Mouse (Mus musculus) bone marrow macrophage, adult 2 months (primary cell): ENCODE measurements around the gene Hnrnph3. TPM values are rescaled to one million over a fixed set of nuclear protein-coding genes. Genes with fewer than 3 reads are reported as not detected.
A peak's percentile ranks its signal among the peaks of the same experiment; 100 is the strongest.

Experiments
- H3K27ac ChIP-seq: 2 replicates; pipeline ENCODE4 v1.5.1; 2012; ENCODE audit warnings: low read depth, low read length; ENCODE audit not compliant: insufficient read depth
- H3K4me1 ChIP-seq: 2 replicates; pipeline ENCODE4 v1.6.1; 2012; ENCODE audit warnings: low read length; ENCODE audit not compliant: control insufficient read depth, insufficient read depth
- H3K4me3 ChIP-seq: 2 replicates; pipeline ENCODE4 v1.5.1; 2012; ENCODE audit warnings: mild to moderate bottlenecking, low read length, moderate library complexity; ENCODE audit not compliant: insufficient read depth
- CTCF ChIP-seq: IDR thresholded peaks from 2 replicates; pipeline ENCODE4 v1.5.1; 2012; ENCODE audit warnings: low read depth, mild to moderate bottlenecking, low read length, moderate library complexity
- POLR2A ChIP-seq: IDR thresholded peaks from 2 replicates; pipeline ENCODE4 v1.6.1; 2012; ENCODE audit warnings: mild to moderate bottlenecking, low read depth, low read length, borderline replicate concordance
- polyA plus RNA-seq: library from polyadenylated mRNA; stranded (reverse); fragments of >200 nt; gene quantifications from 2 replicates; pipeline ENCODE4 v1.2.4, GENCODE M21; 2012; ENCODE audit not compliant: missing spikeins, insufficient read depth, insufficient read length

Gene Hnrnph3
- polyA plus RNA-seq, 1 experiment = 44.2 TPM

DNA sequence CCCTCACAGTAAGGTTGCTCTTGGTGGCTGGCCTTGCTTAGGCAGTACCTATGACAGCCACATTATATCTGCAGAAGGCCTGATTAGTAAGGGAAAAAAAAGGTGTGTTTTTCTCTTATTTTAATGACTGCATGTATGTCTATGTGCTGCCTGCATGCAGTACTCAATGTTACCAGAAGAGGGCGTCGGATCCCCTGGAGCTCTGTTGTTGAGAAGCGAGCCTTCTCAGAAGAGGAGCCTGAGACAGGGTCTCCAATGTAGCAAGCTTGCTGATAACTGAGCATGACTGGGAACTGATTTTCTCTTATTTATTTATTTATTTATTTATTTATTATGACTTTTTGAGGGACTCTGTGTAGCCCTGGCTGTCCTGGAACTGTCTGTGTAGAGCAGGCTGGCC lies 36.7 kb downstream of the Hnrnph3 start:
- TF ChIP-seq POLR2A (no peak), CTCF (peak; percentile 63)
- Histone ChIP-seq H3K4me1 (no peaks in the 10 kb centered on the region), H3K4me3 (no peak overlapping the region), H3K27ac (no peak overlapping the region)

DNA sequence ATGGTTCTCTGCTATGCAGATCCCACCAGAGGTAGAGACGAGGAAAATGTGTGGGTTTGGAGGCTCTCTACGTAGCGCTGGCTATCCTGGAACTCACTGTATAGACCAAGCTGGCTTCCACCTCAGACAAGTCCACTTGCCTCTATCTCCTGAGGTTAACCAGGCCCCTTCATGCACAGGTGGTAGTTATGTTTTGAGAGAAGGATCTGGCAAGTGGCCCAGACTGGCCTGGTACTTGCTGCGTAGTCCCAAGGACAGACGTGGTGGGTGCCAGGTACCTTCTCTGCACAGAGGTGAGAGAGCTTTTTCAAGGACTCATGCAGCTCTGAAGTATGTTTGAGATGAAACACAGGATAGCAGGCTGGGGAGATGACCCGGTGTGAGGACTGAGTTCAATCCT lies 39.5 kb downstream of the Hnrnph3 start:
- no peak overlapping the region for H3K4me3 ChIP-seq
- no peak overlapping the region for H3K27ac ChIP-seq
- TF ChIP-seq POLR2A (no peak), CTCF (no peak)

DNA sequence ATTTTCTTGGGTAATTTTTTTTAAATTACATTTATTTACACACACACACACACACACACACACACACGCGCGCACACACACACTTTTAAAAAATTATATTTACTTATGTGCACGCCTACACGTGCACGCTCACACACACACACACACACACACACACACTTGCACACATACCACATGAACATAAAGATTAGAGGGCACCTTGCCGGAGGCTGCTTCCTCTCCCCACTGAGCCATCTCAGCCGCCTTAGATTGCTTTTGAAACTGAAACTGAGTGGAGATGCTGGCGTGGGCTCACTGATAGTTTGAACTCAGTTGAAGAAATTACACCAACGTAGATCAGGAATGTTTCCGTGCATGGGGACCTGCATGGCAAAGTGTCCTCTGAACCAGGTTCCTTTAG lies 39.9 kb downstream of the Hnrnph3 start:
- H3K4me1 ChIP-seq = peaks cover 10% of the 10 kb centered on the region
- no peak for TF ChIP-seq CTCF
- no peak for TF ChIP-seq POLR2A
- H3K27ac ChIP-seq = no peak overlapping the region
- H3K4me3 ChIP-seq = no peak overlapping the region

More for the DNA sequence above, 39.5 kb downstream of the Hnrnph3 start:
- peaks cover 6% of the 10 kb centered on the region for H3K4me1 ChIP-seq

DNA sequence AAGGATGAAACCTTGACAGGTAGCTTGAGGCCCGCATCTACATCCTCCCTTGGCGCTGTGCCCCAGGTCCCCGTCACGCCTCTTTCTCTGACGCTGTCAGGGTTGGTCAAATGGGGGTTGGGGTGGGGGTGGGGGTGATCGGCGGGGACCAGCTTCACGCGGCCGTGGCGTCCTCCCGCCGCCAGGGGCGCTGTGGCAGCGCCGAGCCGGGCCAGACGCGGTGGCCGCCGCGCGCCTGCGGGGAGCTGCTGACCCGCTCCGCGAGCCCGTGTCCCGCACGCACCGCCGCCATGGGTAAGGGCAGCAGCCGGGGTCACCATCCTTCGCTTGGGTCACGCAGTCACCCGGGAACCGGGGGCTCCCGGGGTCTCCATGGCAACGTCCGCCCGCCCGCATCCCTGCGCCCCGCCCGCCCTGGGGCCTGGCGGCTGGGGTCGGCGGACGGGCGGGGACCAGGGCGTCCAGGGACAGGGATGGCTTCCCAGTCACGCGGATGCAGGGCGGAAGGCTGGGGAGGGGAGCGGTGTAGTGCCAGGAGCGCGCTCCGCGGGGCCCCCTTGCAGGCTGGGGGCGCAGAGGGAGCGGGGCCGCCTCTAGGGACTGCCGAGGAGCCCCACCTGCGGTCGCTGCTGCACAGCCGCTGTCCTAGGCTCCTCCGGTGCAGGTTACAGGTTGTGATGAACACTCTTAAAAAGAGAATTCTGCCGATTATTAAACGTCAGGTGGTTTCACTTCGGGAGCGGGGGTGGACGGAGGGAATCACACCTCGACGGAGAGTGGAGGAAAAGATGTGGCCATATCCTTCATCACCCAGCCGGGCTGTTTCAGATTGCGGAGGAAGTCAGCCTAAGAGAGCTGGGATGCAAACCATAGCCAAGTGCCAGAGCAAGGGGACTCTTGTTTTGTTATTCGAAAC lies 43.7 kb downstream of the Hnrnph3 start, which contains the start of gene Rufy2:
Gene Rufy2 (plus strand): TSS at position 185 of the 916 bp plus-strand sequence.
- Histone ChIP-seq H3K4me3 (peak within 1 kb of the TSS; percentile 81), H3K27ac (no peak within 1 kb of the TSS), H3K4me1 (peaks cover 12% of the 10 kb centered on the region)
- peak; percentile 34; the same call in 1 of the 2 replicates for TF ChIP-seq CTCF
- TF ChIP-seq POLR2A = no peak

DNA sequence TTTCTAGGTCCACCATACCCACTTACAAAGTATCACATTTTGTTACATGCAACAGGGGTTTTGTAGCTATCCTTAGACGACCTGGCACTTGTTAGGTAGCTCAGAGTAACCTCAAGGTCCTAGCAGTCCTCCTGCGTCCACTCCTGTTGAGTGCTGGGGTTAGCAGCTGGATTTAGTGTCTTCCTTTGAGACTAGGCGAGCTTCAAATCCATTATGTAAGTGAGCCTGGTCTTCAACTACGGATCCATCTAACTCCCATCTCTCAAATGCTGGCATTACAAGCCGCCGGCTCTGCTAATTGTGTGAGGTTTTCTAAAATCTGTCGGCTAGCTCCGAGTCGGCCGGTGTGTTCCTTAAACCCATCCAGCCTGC lies 44.4 kb downstream of the Hnrnph3 start:
- H3K4me1 ChIP-seq = peaks cover 12% of the 10 kb centered on the region
- H3K4me3 ChIP-seq = peak overlapping the region; percentile 81
- TF ChIP-seq POLR2A (no peak), CTCF (no peak)
- H3K27ac ChIP-seq = no peak overlapping the region

DNA sequence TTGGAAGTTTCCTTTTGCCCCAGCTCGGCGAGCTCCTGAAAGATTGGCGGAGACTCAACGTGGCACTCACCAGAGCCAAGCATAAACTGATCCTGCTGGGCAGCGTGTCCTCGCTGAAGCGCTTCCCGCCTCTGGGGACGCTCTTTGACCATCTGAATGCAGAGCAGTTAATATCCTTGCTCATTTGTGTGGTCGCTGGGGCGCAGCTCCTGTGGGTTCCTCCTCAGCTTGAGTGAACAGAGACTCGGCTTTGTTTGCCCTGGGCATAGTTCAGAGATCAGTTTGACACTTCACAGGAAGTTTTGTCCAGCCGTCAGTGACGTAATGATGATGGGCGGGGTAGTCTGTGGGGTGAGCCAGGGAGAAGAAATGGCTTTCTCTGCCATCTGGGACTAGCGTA lies 52.2 kb downstream of the Hnrnph3 start:
- TF ChIP-seq POLR2A (no peak), CTCF (no peak)
- Histone ChIP-seq H3K4me3 (no peak overlapping the region), H3K27ac (no peak overlapping the region), H3K4me1 (no peaks in the 10 kb centered on the region)

DNA sequence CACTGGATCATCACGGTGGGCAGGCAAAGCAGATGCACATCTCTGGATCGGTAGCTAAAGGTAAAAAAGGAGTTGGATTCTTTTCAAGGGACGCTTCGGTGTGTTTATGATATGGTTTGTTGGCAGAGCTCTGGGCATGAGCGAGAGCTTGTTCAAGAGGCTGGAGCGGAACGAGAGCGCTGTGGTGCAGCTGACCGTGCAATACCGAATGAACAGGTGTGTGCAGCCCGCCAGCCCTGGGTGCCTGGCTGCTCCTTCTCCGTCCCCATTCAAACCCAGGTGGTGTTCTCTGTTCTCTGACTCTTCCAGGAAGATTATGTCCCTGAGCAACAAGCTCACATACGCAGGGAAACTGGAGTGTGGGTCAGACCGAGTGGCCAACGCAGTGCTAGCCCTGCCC lies 57.7 kb downstream of the Hnrnph3 start:
- H3K4me3 ChIP-seq = no peak overlapping the region
- no peaks in the 10 kb centered on the region for H3K4me1 ChIP-seq

DNA sequence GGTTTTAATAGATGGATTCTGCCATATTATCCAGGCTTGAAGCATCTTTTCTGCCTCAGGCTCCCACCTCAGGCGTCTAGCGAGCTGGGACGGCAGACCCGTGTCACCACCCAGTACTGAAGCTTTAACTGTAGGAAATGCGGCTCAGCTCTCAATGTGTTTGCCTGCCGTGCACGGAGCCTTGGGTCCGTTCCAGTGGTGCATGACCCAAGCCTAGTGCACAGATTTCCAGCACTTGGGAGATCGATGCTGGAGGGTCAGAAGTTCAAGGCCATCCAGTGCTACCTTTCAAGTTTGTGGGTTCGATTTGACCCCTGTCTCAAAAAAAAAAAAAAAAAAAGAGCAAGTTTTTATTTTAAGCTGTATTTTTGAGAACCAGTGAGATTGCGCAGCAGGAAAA lies 58.2 kb downstream of the Hnrnph3 start:
- TF ChIP-seq CTCF (no peak), POLR2A (no peak)
- H3K27ac ChIP-seq = no peak overlapping the region
- H3K4me3 ChIP-seq = no peak overlapping the region
- no peaks in the 10 kb centered on the region for H3K4me1 ChIP-seq

More for the DNA sequence above, 57.7 kb downstream of the Hnrnph3 start:
- no peak overlapping the region for H3K27ac ChIP-seq
- no peak for TF ChIP-seq CTCF
- no peak for TF ChIP-seq POLR2A

Other genes with a start within 250 kb of the Hnrnph3 start
- gene Ccar1, start 231.9 kb downstream of the Hnrnph3 start, polyA plus RNA-seq = 82.6 and 93.4 TPM in 2 replicates
- 0.67 TPM in 1 of 2 replicates, not detected in the other for gene Tet1, start 115.2 kb downstream of the Hnrnph3 start, polyA plus RNA-seq
- gene Slc25a16, start 103.6 kb downstream of the Hnrnph3 start, polyA plus RNA-seq = 15.1 and 17.3 TPM in 2 replicates
- gene Dna2, start 77.2 kb downstream of the Hnrnph3 start, polyA plus RNA-seq = 17.3 and 18.3 TPM in 2 replicates
- 17.4 and 18.9 TPM in 2 replicates for gene Rufy2, start 44.0 kb downstream of the Hnrnph3 start, polyA plus RNA-seq
- gene Pbld2, start 98 bp upstream of the Hnrnph3 start, polyA plus RNA-seq = 0.24 and 0.87 TPM in 2 replicates
- not detected in 2 replicates for gene Pbld1, start 35.9 kb upstream of the Hnrnph3 start, polyA plus RNA-seq
- not detected in 2 replicates for gene Atoh7, start 75.4 kb upstream of the Hnrnph3 start, polyA plus RNA-seq
- gene Mypn, start 179.7 kb upstream of the Hnrnph3 start, polyA plus RNA-seq = not detected in 2 replicates
- gene Herc4, start 219.6 kb upstream of the Hnrnph3 start, polyA plus RNA-seq = 107 and 111 TPM in 2 replicates